9 mouse cellular contexts compared by ENCODE assay signal in the genomic region with DNA sequence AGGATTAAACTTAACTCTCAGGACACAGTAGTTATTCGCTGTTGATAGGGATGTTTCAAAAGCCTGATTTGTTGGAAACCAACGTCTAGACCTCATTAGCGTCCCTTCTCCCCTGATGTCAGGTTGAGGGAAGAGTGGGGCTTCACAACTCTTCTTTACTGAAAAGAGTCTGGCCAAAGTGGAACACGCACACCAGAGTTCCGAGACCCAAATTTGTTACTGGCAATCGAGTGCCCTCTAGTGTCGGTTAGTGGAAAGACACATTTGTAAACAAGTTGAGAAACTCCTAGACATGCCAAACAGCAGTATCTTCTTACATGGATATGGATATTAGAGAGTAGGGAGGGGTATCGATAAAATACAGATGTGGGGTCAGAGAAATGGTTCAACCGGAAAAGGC. TPM values are rescaled to one million over a fixed set of nuclear protein-coding genes. Genes with fewer than 3 reads are reported as not detected.
DNase-seq lines count a peak whose midpoint lies in the region; ATAC-seq and TF ChIP-seq lines count a peak whose summit lies in the region.
"Had no signal": no experiment of that assay in that cellular context is flagged by ENCODE, and none has a peak within 500 bp of the region (broad histone marks: within the 10 kb centered on the region; RNA-seq: fewer than 3 reads in every experiment).

No protein-coding gene starts in this region.

- H3K27me3 ChIP-seq in kidney, adult 2 months (replicated peaks; ENCODE audit: control insufficient read depth, insufficient read depth, low read length), result no peaks in the 10 kb centered on the region
- H3K27me3 ChIP-seq in MEL (ENCODE audit: control insufficient read depth in 1 of 2, insufficient read depth in 2 of 2, low read length in 2 of 2), result no peaks in the 10 kb centered on the region
- H3K27me3 ChIP-seq in heart, embryonic 11.5 days (ENCODE audit: control insufficient read depth, insufficient read depth, low read length), result no peaks in the 10 kb centered on the region
- H3K27me3 ChIP-seq in megakaryocyte, embryonic 14.5 days (replicated peaks), result peaks cover 17% of the 10 kb centered on the region

- no peak overlapping the region for H3K4me3 ChIP-seq in kidney, adult 2 months (ENCODE audit: insufficient read depth, low read depth, low read length)
- H3K4me3 ChIP-seq in MEL (ENCODE audit: control insufficient read depth in 1 of 2, insufficient read depth in 1 of 2, low read depth in 2 of 2, low read length in 2 of 2), result peak overlapping the region; percentile 40 to 44; a peak in 3 of 4 replicates
- H3K4me3 ChIP-seq in heart, embryonic 11.5 days (ENCODE audit: low read depth, low read length), result no peak overlapping the region
- peak overlapping the region; percentile 83 for H3K4me3 ChIP-seq in megakaryocyte, embryonic 14.5 days (replicated peaks)

- DNase-seq in kidney, adult 2 months, result peak; percentile 79
- no peak for DNase-seq in kidney, adult 11 months
- DNase-seq in MEL (ENCODE audit: low read depth, low spot score), result peak; percentile 86
- peak; percentile 81 to 86 for DNase-seq in cerebellum, postnatal 14 days
- peak; percentile 21 to 62 for DNase-seq in layer of hippocampus, postnatal 36 days
- DNase-seq in testis, postnatal 14 days (ENCODE audit: low spot score), result peak; percentile 44

- no peaks in the 10 kb centered on the region for H3K36me3 ChIP-seq in kidney, adult 2 months (ENCODE audit: control insufficient read depth, insufficient read depth, low read length)
- H3K36me3 ChIP-seq in MEL (ENCODE audit: control insufficient read depth in 1 of 2, insufficient read depth in 2 of 2, low read length in 2 of 2), result peaks cover 0 to 7% of the 10 kb centered on the region in 2 experiments; a peak in 2 of 4 replicates
- H3K36me3 ChIP-seq in heart, embryonic 11.5 days (ENCODE audit: control insufficient read depth, insufficient read depth, low read length), result no peaks in the 10 kb centered on the region
- H3K36me3 ChIP-seq in megakaryocyte, embryonic 14.5 days (replicated peaks; ENCODE audit: low read length), result no peaks in the 10 kb centered on the region

- no peaks in the 10 kb centered on the region; the same call in 1 of the 2 replicates for H3K4me1 ChIP-seq in kidney, adult 2 months (ENCODE audit: control insufficient read depth, insufficient read depth, low read length)
- peaks cover 4 to 5% of the 10 kb centered on the region in 2 experiments; a peak in 2 of 4 replicates for H3K4me1 ChIP-seq in MEL (ENCODE audit: control insufficient read depth in 1 of 2, insufficient read depth in 2 of 2, low read length in 2 of 2)
- no peaks in the 10 kb centered on the region for H3K4me1 ChIP-seq in heart, embryonic 11.5 days (ENCODE audit: control insufficient read depth, insufficient read depth, low read length)
- peaks cover 12% of the 10 kb centered on the region for H3K4me1 ChIP-seq in megakaryocyte, embryonic 14.5 days

- peak; percentile 77 for TF ChIP-seq CTCF in kidney, adult 2 months (conservative IDR thresholded peaks at IDR 0.05; ENCODE audit: insufficient read depth, insufficient read length, low read depth, low read length)
- peak; percentile 60 to 94 (median 85) for TF ChIP-seq CTCF in MEL (IDR thresholded peaks at IDR 0.05 in 2 of 3, conservative IDR thresholded peaks at IDR 0.05 in 1 of 3; ENCODE audit: control insufficient read depth in 1 of 3, insufficient read depth in 1 of 3, low read depth in 2 of 3, low read length in 3 of 3, poor library complexity in 1 of 3, severe bottlenecking in 1 of 3)

- H3K9me3 ChIP-seq in MEL (replicated peaks; ENCODE audit: insufficient read depth, low read length), result no peaks in the 10 kb centered on the region
- no peaks in the 10 kb centered on the region for H3K9me3 ChIP-seq in heart, embryonic 11.5 days (replicated peaks; ENCODE audit: control insufficient read depth, low read length)
- peaks cover 4% of the 10 kb centered on the region; the same call in 1 of the 2 replicates for H3K9me3 ChIP-seq in megakaryocyte, embryonic 14.5 days

- H3K79me2 ChIP-seq in MEL (ENCODE audit: control insufficient read depth, insufficient read depth, low read length, poor library complexity), result no peaks in the 10 kb centered on the region

- ATAC-seq in heart, embryonic 11.5 days (replicated peaks; ENCODE audit: insufficient number of reproducible peaks, low FRiP score, low TSS enrichment), result no peak

- peak overlapping the region; percentile 11; the same call in 1 of the 2 replicates for H3K4me2 ChIP-seq in heart, embryonic 11.5 days

- TF ChIP-seq EP300 in MEL (IDR thresholded peaks at IDR 0.05; ENCODE audit: low read depth in 1 of 2, low read length in 2 of 2), result no peak

- H3K9ac ChIP-seq in MEL (ENCODE audit: control insufficient read depth, low read depth, low read length, poor library complexity, severe bottlenecking), result peak overlapping the region; percentile 45
- no peak overlapping the region for H3K9ac ChIP-seq in heart, embryonic 11.5 days (ENCODE audit: low read depth, low read length)

- no peak for TF ChIP-seq POLR2A in kidney, adult 2 months (IDR thresholded peaks at IDR 0.05; ENCODE audit: low read depth, low read length)
- no peak for TF ChIP-seq POLR2A in MEL (IDR thresholded peaks at IDR 0.05; ENCODE audit: control insufficient read depth in 1 of 2, insufficient read depth in 1 of 2, low read depth in 1 of 2, low read length in 2 of 2, poor library complexity in 1 of 2)

- TF ChIP-seq RAD21 in MEL (IDR thresholded peaks at IDR 0.05; ENCODE audit: low read depth, low read length), result peak; percentile 96

- H3K27ac ChIP-seq in kidney, adult 2 months (ENCODE audit: insufficient read depth, low read depth, low read length), result no peak overlapping the region
- no peak overlapping the region for H3K27ac ChIP-seq in MEL (ENCODE audit: control insufficient read depth, low read depth, low read length)
- no peak overlapping the region for H3K27ac ChIP-seq in heart, embryonic 11.5 days (ENCODE audit: low read depth, low read length)
- H3K27ac ChIP-seq: macrophage had no signal

- WGBS in kidney, adult 2 months, result 5% methylated on average over 9 of the region's 9 CpGs
- WGBS in heart, embryonic 11.5 days (ENCODE audit: insufficient replicate concordance), result 5% methylated on average over 9 of the region's 9 CpGs

TF ChIP-seq in MEL, 35 proteins besides CTCF, POLR2A, EP300 and RAD21:
- TF ChIP-seq MYC (IDR thresholded peaks at IDR 0.05; ENCODE audit: low read depth, low read length) (0 out of 2 replicates have a peak, but pooled peaks have one; percentile 41), ZC3H11A (IDR thresholded peaks at IDR 0.05; ENCODE audit: low read depth, low read length) (peak; percentile 95), BHLHE40 (IDR thresholded peaks at IDR 0.05; ENCODE audit: borderline replicate concordance, low read depth, low read length) (peak; percentile 39; the same call in 1 of the 2 replicates), SMC3 (IDR thresholded peaks at IDR 0.05; ENCODE audit: low read depth, low read length) (peak; percentile 94), TBP (IDR thresholded peaks at IDR 0.05; ENCODE audit: low read depth, low read length) (0 out of 2 replicates have a peak, but pooled peaks have one; percentile 18), ETS1 (IDR thresholded peaks at IDR 0.05; ENCODE audit: low read depth, low read length) (no peak)

RNA-seq across cellular contexts. Expression of a gene that starts 14.7 kb away (rescaled TPM):
- polyA plus RNA-seq in kidney, adult 2 months (2012; rRNA removed), result 4.0 TPM in 2 replicates
- total RNA-seq in MEL (2012; rRNA removed), result 3.2 and 4.2 TPM in 2 replicates
- polyA plus RNA-seq in MEL (2012; ENCODE audit: insufficient read depth in 1 of 2, insufficient read length in 2 of 2, low read depth in 1 of 2, low replicate concordance in 2 of 2, missing spikeins in 1 of 2), result 1 to 10 TPM in 1 of 2 experiments, not detected in 1; 6.8 TPM
- polyA plus RNA-seq in heart, embryonic 11.5 days (2014; fragmentation: Nextera tagmentation; extraction: Ambion mirVana), result 29.7 TPM in 2 replicates
- total RNA-seq in layer of hippocampus, postnatal 36 days (2021), result 10 to 100 TPM; 26.1 to 28.1 TPM
- polyA plus RNA-seq in megakaryocyte, embryonic 14.5 days (2012; ENCODE audit: insufficient read depth, low replicate concordance), result 3.0 TPM in 1 of 2 replicates, not detected in the other
- polyA plus RNA-seq: macrophage had no signal

RNA-seq across cellular contexts. Expression of a gene that starts 18.1 kb away (rescaled TPM):
- polyA plus RNA-seq in kidney, adult 2 months (2012; rRNA removed), result 11.2 and 12.5 TPM in 2 replicates
- 25.5 and 25.7 TPM in 2 replicates for total RNA-seq in MEL (2012; rRNA removed)
- 10 to 100 TPM in 1 of 2 experiments, not detected in 1; 35.9 TPM for polyA plus RNA-seq in MEL (2012; ENCODE audit: insufficient read depth in 1 of 2, insufficient read length in 2 of 2, low read depth in 1 of 2, low replicate concordance in 2 of 2, missing spikeins in 1 of 2)
- 23.8 and 24.1 TPM in 2 replicates for polyA plus RNA-seq in heart, embryonic 11.5 days (2014; fragmentation: Nextera tagmentation; extraction: Ambion mirVana)
- total RNA-seq in layer of hippocampus, postnatal 36 days (2021), result 10 to 100 TPM; 26.4 to 32.1 TPM
- 32.1 and 50.2 TPM in 2 replicates for polyA plus RNA-seq in megakaryocyte, embryonic 14.5 days (2012; ENCODE audit: insufficient read depth, low replicate concordance)

Comparison
In these comparisons a context has a peak if more than half of its experiments do, and no peak if none do; other contexts are left out.
1. H3K4me3 ChIP-seq: peak in MEL (2 of 2) and megakaryocyte, embryonic 14.5 days (single experiment); none in kidney, adult 2 months (single experiment) and heart, embryonic 11.5 days (single experiment).